Mouse (Mus musculus) kidney, adult 2 months (tissue): ENCODE measurements around the gene Pdia5.

ENCODE experiments used
- CTCF ChIP-seq: fragments of 200-500 bp; conservative IDR thresholded peaks from 2 replicates; pipeline ENCODE4 v1.5.1; 2011; ENCODE audit warnings: low read depth, mild to moderate bottlenecking, control low read depth, low read length, moderate library complexity, mixed read lengths; ENCODE audit not compliant: insufficient read depth, insufficient read length
- POLR2A ChIP-seq: fragments of 200-500 bp; IDR thresholded peaks from one replicate; pipeline ENCODE4 v1.6.1; 2011; ENCODE audit warnings: low read depth, low read length, control low read depth

DNA sequence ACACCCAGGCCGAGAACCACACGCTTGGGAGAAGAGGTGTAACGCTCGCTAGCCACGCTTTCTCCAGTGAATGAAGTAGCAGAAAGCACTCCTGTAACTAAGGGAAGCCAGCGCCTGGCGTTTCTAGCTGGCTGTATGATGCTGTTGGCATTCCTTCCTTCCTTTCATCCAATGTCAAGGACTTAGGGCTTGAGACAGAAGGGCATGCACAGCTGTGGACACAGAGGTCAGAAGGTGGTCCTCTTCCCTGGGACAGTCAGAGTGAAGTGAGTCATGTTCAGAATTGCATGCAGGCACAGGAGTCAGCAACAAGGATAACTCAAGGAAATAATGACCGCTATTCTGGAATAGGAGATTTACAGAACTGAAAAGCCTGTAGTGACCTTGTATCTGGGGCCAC is 97.9 kb downstream of the Pdia5 start:
- TF ChIP-seq CTCF, result no peak
- TF ChIP-seq POLR2A, result no peak
